Mouse (Mus musculus) A20 (cell line): ENCODE data around the gene Exoc4.

Experiments
- DNase-seq: peaks from one replicate; pipeline ENCODE4 v3.0.0-alpha.2; 2011; ENCODE audit warnings: low read depth, low spot score

Gene Exoc4

DNA sequence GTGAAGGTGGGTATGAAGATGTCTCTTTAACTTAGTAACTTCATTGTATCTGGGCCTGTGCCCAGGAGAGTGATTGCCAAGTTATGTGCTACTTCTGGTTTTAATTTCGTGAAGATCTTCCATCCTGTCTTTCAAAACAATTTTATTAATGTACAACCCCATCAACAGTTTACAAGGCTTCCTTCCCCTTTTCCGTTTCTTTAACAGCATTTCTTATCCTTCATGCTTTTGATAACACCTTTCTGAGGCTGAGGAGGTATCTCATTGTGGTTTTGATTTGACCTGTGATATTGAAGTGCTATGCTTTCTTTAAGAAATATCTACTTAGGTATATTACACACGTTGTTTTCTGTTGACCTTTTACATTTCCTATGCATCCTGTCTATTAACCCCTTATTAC is 616.9 kb downstream of the Exoc4 start:
- DNase-seq, result no peak

DNA sequence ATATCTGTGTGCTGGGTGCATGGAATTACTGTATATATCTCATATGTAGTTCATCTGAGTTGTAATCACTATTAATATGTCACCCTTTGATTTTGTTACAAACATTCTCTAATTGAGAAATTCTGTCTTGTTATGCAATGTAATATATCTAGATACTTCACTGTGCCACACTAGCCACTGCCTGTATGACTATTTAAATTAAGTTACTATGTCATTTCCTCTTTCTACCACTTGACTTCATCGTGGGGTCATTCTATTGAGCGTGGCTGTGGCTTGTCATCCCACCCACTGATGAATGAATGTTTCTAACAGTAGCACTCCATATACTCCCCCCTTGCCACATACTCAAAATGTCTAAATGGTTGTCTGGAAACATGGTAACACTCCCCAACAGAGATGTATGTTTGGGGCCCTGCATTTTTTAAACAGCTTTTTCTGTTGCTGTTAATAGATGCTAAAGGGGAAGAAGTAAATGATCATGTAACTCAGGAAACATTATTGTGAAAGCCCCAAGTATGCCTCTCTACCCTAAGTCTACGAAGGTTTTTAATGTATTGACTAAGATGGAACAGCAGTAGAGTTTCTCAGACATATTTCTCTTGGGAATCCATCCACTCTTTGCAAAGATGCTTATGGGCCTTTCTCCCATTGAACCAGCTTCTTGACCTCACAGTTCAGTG is 618.2 kb downstream of the Exoc4 start:
- no peak for DNase-seq

DNA sequence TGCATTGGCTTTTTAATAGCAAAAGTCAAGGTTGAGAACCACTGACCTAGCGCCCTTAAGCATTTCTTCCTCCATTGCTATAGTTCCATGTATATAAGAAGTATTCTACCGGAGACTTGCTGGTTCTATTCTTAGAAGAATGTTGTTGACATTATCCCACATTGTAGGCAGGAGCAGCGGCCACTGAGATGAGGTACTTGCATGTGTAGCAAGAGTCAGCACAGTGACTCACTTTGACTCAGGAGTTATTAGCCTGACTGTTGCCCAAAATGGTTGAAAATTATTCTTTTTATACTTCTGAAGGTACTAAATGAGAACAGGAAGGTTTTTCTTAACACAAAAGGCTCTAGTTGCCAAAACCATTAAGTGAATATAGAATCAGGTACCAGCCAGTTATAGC is 620.4 kb downstream of the Exoc4 start:
- DNase-seq, result no peak

DNA sequence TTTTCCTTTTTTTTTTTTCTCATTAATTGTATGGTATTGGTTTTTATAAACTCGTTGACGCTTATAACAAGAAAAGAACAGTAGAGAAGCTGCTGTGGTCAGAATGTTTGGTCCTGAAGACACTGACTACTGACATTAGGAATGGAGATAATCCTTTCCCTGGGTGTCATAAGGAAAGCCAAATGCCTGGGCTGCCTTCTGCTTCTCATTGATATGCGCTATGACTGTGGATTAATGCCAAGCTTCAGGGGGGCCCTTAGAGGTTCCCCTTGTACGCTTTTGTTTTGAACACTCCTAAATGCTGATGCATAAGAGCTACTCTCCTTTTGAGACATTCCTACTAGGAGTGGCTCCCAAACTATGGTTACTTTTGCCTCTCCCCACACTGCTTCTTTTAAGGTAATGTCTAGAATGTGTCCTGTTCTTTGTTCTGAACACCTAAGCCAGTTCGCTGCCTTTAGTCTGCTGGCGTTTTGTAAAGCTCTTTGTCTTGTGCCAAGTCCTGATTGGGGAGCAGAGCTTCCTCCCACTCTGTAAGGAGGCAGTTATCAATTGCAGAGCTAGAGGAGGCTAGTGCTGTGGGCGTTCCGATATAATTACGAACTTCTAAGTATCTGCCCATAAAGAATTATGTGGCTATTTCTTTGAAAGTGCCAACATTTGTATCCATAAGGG is 621.7 kb downstream of the Exoc4 start:
- no peak for DNase-seq

DNA sequence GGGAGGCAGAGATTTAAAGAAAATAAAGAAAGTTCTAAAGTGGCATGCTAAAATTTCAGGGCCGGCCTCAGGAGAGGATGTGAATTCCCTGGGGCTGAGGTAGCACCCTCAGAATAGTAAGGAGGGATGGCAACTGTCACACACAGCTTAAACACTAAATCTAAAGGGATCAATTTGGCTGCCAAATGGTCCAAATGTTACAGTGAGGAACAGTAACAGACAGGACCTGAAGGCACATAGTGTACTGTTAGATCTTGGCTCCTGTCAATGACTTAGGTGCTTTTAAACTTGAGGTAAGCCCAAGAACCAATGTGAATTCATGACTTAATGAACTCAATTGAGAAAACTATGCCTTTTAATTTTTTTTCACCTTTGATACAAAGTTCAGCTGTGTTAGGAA is 622.4 kb downstream of the Exoc4 start:
- DNase-seq, result no peak

DNA sequence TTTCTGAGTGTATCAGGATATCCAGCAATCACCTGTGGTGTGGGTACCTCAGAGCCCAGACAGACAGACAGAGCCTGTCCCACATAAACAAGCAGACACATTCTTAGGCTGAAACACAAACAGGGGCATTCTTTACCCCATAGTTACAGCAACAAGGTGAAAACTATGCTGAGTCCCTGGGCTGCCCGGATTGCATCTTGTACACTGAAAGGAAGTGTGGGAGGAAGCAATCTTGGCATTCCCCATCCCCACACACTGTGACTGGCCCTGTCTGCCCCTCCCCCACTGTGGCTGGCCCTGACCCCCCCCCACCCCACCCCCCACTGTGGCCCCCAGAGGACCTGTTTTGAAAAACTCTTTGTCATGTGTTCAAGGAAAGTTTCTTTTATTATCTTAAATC is 623.3 kb downstream of the Exoc4 start:
- no peak for DNase-seq

DNA sequence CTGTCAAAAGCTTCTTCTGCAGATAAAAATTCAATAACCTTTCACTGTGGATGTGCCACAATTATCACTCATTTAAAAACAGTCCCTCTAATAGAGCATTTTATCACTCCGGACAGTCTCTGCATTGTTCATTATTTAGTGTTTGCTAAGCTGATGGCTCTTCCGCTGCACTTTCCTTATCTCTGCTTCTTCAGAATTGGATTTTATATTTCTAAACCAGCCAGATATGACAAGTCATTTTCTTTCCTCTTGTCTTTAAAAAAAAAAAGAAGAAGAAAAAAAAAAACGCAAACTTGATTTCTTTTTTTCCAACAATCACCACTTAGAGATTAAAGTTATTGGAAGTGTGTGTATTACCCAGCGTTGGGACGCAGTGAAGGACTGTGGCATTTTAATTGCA is 624.1 kb downstream of the Exoc4 start:
- no peak for DNase-seq

DNA sequence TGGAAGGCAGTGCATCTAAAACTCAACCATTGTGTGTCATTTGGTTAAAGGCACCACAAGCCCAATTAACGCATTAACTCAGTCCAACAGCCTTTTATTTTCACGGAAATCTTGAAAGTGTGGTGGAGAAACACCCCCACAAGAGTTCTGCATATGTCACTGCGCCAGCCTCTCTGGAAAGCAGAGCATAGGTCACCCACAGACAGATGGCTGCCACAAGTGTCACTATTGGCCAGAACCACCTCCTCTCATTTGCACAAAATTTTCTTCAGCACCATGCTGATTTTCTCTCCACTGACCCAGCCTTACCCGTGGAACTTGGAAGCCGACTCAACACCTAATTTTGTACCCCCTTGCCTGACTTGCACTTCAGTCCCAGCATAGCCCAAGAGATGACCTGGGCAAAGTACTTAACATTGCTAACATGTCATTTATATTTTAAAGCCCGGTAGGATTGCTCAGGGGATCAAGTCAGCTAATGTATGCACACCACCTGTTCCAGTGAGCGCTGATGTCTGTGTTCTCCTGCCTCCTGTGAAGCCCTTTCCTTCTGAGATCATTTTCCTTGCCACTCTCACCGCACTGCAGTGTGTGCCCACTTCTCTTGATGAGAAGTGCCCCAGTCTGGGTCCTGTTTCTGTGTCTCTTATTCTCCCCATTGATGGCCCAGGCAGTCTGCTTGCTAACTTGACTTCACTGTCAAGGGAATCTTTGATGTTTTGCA is 625.6 kb downstream of the Exoc4 start:
- no peak for DNase-seq

DNA sequence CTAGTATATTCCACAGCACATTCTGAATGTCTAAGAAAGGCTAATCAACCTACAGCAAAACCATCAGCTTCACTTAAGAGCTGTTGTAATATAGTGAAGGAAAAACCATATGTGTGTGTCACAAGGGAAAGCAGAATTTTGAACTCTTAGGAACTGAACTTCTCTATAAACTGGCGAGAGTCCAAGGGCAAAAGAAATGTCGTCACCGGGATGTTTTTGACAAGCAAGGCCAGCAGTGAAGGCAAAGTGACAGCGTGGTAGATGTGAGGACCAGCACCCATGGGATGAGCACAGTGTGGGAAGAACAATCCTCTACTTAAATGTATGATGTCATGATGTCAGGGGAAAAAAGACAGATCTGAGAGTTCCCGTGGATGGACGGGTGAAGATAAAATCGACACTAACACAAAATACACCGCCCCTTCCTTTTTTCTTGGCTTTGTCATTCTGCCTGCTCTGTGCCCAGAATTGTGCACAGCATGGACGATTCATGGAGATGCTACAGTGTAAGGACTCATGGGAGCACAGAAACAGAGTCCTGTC is 635.3 kb downstream of the Exoc4 start:
- no peak for DNase-seq

DNA sequence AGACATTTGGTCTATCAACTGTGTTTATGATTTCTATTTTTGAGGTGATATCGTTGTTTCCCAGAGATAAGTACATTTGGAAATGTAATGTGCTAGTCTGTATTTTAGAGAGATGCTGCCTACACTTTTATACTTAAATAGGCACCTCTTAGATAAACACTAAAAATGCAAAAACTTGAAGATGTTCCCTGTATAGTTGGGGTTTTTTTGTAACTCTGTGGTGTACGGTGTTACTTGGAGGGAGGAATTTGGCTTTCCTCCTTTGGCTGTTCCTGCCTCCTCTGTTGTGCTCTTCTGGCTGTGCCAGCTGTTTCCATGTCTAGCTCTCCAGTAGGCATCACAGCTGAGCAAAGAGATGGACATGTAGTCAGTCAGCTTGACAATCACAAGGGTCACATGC is 638.1 kb downstream of the Exoc4 start:
- DNase-seq, result no peak

DNA sequence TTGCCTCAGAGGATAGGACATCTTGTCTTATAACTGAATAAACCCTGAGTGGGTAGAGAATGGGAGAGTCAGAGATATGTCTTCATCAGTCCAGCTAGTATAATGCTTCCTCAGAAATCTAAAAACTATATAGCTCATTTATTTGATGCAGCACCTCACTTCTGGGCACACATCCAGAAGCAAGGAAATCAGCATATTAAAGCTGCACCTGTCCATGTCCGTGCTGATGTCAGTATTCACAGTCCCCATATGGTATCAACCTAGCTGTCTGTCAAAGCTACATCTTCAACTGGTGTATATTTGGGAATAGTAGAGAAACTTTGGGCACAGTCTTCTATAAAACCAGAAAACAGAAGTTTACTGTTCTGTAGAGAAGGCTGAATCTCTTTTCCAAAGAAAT is 642.0 kb downstream of the Exoc4 start:
- DNase-seq, result no peak

DNA sequence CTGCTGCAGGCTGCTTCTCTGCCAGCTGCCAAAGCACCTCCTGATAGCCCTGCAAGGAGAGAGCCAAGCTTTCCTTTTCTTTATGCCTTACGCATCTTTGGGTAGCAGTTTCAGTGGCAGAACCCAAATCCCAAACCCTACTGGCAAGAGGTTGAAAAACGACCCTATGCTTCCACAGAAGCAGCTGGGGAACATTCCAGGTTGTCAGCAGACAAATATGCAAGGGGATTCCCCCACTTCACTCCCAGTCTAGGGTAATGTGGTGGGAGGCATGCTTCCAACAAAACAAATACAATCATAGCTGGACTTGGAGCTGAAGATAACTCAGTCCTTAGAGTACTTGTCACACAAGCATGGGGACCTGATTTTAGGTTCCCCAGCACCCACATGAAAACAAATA is 643.3 kb downstream of the Exoc4 start:
- DNase-seq, result no peak

DNA sequence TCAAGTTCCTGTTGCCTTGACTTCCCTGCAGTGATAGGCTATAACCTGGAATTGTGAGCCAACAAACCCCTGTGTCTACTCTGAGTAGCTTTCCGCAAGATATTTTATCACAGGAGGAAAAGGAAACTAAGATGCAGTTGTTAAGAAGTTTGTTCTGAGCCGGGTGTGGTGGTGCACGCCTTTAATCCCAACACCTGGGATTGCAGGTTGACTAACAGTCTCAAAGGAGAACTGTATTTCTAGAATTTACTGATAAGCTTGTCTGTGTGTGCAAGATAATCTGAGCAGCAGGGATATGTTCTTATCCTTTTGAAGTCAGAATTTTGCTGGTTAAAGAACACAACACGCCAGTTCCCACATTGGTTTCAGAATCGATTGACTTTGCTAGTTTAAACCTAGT is 651.1 kb downstream of the Exoc4 start:
- DNase-seq, result no peak

DNA sequence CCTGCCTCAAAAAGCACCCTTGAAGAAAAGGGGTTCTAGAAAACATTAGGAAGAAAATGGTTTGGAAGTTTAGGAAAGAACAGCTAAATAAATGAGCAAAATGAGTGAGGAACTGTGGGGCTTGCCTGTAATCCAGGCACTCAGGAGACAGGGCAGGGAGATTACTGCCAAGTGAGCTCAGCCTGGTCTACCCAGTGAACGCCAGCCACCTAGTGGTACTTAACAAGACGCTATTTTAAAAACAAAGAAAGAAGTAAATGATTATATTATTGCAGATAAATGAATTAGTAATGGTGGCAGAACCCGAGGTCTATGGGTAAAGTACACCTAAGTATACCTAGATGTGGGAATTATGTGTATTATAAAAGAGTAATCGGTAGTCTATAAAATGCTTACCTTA is 651.7 kb downstream of the Exoc4 start:
- no peak for DNase-seq

DNA sequence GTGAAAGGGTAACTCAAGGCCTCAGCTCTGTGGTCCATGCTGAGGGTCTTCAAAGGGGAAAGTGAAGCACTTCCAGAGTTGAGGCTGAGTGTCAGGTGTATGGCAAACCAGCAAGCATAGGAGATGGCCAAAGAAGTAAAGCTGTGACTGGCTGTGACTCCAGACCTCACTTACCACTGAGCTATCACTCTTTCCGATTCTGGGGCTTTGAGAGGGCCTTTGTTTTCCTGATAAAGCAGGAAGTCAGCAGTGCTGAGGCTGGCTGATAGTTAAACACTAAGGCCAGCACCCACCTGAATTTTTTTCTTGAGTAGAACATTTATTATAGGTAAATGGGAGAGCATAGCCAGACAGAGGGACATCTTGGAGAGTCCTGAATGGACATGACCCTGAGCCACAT is 656.2 kb downstream of the Exoc4 start:
- no peak for DNase-seq

DNA sequence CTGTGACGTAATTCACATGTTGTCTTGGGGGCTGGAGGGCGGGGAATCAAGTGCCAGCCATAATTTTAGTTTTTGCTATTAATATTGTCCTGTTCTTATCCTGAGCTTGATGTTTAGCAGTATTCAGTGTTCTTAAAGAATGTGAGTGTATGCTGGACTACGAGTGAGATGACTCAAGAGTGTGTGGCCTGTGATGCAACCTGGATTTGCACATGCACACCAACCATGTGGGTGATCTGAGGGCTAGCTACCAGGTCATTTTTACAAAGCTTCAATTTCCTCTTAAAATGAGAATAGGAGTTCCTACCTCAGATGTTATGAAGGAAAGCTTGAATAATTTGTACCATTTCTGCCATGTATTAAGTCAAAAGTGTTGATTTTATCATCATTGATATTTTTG is 661.8 kb downstream of the Exoc4 start:
- no peak for DNase-seq

DNA sequence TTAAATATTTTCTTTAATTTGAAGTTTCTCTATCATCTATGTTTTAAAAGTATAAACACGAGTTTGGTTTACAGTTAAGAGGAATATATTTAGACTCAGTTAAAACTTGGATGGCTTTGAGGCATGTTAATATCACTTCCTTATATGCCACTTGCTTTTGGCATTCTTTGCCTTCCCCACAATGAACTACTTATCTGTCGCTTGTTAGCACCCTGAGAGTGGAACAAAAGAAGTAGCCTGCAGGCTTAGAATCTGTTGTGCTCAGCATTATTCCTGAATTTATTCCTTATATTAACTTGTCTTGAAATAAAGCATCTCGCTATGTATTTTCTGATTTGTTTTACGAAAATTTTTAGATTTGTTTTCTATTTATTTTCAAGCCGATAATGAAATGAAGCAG is 664.2 kb downstream of the Exoc4 start:
- DNase-seq, result no peak

DNA sequence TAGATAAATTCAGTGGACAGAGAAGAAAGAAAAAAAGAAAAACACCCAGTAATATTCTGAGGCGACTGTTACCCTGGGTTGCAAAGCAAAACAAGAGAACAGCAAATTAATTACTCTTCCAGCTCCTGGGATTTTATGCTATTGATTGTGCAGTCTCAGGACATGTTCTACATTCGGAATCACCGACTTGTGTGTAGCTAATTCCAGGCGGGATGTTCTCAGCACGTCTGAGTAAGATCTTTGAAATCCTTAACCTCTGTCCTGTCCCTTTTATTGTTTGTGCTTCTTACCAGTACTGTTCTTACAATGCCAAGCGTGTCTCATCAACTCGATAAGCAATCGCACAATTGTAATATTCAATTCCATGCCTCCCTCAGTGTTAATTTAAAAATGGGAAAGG is 664.6 kb downstream of the Exoc4 start:
- DNase-seq, result no peak

DNA sequence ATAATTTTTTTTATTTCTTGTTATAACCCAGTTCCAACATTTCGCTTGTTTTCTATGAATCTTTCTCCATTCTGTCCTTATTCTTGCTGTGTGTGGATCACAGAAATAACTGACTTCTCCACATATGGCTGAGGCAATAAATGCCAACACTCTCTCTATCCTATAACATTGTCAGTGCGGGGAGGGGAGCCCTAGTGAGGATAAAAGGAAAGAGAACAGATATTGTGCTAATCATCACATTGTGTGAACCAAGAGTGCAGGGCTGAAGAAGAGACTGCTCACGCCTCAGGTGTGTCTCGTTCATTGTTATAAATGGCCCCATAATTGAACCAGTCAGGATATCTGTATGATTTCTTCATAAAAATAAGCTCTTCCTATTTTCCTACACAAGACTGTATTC is 665.1 kb downstream of the Exoc4 start:
- no peak for DNase-seq

DNA sequence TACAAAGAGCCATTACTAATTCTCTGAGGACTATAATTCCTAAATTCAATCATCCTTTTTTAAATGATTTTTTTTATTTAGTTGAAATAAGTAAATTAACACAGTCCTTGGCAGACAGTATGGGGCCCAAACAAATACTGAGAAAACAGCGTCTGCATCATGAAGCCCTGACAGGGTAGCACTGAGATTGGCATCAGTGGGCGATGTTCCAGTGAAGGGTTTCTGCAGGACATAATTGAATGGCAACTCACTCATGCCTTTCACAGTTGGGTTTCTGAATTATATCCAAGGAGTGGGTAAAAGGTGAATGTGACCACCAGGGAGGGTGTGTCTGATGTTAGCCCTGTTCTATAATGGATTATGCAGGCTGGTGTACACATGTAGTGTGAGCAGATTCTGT is 674.7 kb downstream of the Exoc4 start:
- DNase-seq, result no peak

DNA sequence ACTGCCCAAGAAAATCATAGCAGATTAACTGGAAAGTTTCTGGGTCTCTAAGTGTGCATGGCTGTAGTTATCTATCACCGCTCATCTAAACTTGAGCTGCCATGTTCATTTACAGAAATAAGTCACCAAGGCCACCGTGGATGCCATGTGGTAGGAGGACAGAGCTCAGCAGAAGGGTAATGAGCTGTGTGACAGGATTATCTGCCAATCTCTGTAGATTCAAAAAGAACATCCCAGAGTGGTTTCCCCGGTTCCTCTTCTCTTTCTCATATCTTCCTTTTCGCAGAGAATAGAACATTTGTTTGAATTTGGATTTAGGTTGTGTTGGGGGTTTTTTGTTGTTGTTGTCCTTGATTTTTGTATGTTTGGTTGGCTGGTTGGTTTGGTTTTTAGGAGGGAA is 676.0 kb downstream of the Exoc4 start:
- no peak for DNase-seq

DNA sequence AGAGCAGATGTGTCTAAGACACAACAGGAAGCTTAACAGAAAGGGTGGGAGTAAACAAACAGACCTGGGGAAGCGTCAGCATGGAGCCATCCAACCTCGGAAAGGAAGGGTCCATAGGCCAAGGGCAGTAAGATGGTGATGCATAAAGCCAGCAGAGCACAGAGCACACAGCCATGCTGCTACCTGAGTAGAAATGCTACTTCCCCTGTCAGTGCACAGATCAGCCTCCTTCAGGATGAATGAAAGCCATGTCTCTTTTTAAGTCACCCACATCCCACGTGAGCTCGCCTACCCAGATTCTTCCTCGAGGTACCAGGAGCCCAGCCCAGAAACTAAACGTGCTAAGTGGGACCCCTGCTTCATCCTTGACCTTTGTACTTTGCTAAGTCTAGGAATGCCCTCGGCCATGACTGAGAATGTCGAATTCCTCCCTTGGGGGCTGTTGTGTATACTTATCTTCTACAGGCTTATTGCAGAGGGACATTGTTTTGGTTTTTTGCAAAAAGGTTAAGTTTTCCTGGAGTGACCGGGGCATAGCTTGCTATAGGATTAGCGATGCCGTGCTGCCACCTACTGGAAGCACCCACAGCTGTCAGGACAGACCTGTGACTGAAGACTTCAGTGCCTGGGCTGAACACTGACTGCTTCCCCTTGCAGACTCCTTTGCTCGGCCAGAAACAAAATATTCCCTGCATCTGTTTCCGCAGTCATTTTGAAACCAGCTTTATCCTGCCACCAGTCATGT is 680.6 kb downstream of the Exoc4 start:
- DNase-seq, result peak; percentile 75
